Mouse (Mus musculus): Measurements from ENCODE around the gene Svop.
A peak's percentile ranks its signal among the peaks of the same experiment; 100 is the strongest.

Svop gene

DNA sequence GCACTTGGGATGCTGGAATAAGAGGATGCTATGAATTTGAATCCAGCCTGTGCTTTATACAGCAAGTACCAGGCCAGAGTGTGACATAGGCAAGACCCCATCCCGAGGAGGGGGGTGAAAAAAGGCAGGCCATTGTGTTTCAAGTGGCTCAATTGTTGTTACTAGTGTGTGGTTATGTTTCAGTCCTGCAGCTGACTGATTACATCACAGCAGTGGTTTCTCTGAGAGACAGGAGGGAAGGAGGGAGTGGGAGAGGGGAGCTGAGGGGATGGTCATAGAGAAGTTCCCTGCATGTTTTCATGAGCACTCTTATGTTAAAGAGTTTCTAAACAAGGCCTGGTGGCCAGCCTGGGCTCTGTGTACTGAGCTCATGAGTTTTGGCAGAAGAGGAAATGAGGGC, 11.4 kb upstream of the Svop start:
- no peak for DNase-seq

DNA sequence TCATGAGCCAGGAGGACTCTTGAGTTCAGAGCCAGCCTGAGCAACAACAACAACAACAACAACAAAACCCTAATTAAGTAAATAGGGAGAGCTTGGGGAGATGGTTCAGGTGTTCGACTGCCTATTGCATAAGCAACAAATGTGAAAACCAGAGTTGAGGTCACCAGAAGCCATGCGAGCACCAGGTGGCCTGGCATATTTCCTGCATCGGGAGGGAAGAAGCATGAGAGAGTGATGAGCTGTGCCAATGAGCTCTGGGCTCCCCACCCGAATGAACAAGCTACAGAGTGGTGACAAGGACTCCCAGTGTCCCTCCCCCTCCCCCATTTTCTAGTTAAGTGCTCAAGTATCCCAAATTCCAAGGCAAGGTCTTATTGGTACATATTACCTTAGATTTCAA, 10.5 kb upstream of the Svop start:
- no peak for DNase-seq

DNA sequence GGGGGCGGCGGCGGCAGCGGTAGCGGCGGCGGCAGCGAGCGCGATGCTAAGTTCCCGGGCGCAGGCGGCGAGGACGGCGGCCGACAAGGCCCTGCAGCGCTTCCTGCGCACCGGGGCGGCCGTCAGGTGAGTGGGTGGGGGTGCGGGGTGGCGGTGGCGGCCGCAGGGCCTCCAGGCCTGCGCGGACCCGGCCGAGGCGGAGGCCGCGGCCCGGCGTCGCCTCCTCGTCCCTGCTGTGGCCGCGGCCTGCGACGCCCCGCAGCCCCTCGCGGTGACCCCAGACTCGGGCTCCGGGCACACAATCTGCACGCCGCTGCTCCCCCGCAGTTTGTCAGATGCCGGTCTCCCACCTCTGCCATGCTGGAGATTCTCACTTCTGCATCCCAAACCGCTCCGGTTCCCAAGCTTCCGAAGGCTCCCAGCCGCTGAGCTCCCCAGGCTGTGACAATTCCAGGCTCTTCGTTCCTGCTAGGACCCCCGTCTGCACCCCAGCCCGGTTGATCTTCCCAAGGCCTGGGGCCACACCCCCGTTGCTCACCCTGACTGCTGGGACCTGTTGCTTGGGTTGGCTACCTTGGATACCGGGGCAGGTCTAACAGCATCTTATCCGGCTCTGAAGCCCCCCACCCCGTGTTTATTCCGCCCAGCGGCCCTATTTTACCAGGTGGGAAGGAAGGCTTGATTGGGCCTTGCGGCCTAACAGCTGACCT, 9.2 kb upstream of the Svop start:
- DNase-seq = no peak

DNA sequence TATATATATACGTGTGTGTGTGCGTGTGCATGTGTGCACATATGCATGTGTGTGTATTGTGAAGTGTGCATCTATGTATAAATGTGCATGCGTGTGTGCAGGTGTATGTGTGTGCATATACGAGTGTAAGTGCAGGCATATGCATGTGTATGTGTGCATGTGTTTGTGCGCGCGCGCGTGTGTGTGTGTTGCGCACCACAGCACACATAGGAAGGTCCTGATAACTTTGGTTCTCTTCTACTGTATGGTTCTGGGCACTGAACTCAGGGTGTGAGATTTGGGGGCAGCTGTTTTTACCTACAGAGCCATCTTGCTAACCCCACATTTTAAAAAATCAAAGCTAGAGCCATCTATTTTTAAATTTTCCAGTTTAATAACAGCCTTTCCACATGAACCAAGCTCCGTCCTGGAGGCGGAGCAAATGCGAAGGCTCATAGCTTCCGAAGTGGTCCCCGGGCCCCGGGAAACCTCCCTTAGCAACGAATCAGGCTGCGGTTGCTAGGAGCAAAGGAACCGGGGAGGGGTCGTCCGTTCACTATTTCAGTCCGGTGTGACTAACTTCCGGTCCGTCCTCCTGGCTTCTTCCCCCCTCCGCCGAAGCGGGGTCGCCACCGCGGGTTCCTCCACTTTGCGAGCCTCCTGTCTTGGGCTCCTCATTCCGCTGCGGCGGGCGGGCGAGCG, 8.5 kb upstream of the Svop start:
- peak; percentile 96 to 98 for DNase-seq

DNA sequence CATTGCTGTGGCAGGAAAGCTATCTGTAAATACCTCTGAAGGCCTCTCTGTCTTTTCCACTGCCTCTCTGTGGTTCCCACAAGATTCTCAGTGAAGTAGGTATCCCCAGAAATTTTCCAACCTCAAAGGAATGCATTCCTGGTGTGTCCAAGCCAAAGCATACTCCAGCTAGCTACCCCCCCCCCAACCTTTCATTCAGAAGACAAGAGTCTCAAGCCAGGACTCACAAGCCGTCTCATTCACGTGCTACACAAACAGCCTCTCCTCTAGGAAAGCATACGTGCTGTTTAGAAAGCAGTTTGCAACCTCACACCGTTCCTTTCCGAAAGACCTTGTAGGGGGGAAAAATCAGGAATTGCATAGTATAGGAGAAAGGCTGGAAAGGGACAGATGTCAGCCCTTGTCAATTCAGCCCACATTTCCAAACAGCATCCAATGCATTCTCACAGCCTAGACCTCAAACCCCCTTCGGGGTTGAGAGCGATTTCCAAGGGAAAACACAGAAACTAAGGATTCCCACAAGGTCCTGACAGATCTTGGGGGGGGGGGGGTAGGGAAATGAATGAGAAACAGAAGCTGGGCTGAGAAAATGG, 853 bp downstream of the Svop start:
- DNase-seq = peak in 1 of 2 experiments; percentile 29

DNA sequence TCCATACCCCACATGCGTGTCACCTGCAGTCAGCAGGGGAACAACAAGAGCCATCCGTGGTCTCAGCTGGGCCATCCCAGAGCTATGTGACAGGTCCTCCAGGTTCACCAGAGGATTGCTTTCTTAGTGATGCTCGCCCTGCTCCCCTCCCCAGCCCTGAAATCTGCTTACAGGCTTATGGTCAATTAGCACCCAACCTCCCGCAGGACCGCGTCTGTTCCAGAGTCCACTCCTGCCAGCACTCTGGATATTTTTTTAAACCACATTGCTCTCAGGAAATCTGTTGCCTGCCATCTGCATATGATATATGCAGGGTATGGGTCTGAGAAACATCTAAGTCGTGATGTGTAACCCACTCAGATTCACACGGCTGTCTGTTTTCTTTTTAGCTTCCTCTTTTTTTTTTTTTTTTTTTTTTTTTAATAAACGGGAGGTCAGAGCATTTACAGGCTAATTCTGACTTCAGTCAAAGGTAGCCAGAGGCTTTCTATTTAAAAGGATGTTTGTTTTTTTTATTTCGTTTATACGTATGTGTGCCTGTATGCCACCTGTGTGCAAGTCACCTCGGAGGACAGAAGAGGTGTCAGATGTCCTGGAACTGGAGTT, 3.4 kb downstream of the Svop start:
- peak; percentile 60 to 63 for DNase-seq

DNA sequence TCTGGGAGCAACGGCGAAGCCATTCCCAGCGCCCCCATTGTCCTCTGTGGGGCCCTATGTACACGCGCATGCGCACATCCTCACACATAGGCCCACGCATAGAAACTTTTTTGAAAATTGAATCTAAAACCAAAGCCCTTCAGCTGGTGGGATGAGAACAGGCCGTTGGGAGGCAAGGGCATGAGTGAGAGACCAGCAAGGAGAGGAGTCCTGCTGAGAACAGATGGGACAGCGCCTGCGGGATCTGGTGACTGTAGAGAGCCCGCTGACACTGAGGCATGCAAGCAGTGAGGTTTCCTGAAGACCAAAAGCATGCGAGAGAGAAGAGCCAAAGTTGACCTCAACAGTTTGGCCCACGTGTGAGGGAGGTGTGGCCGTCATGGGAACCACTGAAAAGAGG, 5.9 kb downstream of the Svop start:
- DNase-seq = no peak

DNA sequence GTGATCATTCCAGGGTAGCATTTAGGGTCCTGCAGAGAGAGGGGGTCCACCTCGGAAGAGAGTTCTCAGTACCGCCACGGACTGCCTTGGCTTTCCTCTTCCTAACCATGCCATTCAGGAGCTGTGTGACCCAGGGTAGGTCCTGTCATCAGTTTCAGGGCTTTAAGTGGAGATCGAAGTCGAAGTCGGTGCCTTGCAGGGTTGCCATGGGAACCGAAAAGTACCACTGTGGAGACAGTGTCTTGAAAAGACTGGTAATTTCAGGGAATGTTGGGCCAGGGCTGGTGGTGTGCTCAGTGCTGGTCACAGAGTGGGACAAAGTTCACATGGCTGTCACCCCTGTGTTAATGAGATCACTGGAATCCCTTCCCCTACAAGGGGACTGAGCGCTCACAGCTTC, 14.4 kb downstream of the Svop start:
- DNase-seq = no peak

DNA sequence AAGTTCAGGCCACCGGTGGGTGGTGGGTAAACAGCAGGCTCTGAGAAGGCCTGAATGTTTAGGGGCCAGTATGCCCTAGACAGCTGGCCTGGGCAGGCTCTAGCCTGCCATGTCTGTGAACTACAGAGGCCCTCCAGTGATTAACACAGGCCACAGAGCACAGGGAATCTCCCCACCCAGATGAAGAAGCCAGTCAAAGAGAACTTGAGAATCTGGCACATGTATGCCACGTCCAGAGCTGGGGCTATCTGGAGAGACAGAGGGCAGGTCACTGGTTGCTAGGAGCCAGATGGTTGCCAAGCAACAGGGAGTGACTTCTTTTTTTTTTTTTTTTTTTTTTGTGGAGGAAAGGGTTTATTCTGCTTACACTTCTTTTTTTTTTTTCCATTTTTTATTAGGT, 19.1 kb downstream of the Svop start:
- no peak for DNase-seq

DNA sequence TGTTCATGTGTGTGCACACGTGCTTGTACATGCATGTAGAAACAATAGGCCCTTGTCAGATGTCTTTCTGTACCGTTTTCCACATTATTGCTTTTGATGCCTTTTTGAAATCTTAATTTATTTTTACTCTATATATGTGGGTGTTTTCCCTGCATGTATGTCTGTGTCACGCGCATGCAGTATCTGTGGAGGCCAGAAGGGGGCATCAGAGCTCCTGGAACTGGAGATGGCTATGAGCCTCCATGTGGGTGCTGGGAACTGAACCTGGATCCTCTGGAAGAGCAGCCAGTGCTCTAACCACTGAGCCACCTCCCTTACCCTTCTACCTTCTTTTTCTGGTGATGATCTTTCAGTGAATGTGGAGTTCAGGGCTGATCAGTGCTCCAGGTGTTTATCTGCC, 20.5 kb downstream of the Svop start:
- peak in 1 of 2 experiments; percentile 34 for DNase-seq

DNA sequence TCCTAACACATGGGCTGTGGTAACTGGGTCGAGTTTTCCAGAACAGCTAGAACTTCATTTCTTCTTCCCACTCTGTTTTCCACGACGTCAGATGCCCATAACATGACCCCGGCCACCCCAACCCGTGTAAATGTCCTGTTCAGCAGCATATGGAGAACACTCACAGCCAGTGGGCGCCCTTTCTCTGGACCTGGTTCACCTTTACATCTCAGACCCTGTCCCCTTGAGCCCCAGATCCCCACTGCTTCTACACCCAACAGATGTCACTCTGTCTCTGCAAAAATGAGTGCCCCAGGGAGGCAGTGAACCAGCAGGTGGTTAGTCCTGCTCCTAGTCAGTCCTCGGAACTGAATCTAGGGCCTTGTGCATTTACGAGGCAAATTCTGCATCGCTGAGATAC, 23.4 kb downstream of the Svop start:
- no peak for DNase-seq

DNA sequence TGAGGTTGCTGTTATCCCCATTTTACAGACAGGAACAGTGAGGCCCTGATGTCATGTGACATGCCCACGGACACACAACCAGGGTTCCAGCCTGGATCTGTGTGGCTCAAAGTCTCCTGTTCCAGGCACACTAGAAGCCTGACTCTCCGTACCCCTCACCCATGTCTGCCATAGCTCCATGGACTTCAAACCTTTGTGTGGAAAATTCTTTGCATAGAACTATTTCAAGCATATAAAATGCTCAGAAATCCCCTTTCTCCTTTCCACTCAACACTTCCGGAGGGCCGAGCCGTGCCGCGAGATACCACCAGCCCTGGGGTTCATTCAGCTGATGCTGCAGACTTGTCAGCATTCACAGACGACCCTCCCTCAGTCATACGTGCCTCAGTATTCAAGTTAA, 23.8 kb downstream of the Svop start:
- DNase-seq = no peak

DNA sequence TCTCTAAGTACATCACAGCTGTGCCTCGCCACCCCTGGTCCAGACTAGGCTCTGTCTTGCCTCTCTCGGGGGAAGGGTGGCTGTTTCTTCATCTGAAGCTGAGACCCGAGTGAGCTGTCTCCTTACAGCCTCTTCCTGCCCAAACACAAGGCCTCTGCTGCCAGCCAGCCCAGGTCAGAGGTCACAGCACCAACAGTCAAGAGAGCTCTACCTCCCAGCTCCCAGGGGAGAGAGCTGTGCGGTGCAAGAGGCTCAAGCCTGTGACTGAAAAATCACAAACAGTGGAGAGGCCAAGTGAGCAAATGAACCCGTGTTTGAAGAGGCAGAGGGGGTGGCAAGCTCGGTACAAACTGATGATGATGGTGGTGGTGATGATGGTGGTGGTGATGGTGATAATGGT, 24.8 kb downstream of the Svop start:
- no peak for DNase-seq

DNA sequence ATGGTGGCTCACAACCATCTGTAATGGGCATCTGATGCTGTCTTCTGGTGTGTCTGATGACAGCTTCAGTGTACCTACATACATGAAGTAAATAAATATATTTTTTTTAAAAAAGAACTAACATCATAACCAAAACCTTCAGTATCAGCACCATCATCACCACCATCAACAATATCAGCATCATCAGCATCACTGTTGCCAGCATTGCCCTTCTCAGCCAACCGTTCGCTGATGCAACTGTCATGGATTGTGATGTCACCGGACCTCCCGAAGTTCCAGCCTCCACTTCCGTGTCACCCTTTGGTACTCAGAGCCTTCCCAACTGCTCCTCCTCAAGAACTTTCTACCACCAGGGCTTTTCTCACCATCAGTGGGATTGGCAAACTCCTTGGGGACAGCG, 26.2 kb downstream of the Svop start, which contains the start of gene Usp30:
Gene Usp30 (plus strand): TSS at position 301 of the 400 bp plus-strand sequence.
- DNase-seq = no peak

DNA sequence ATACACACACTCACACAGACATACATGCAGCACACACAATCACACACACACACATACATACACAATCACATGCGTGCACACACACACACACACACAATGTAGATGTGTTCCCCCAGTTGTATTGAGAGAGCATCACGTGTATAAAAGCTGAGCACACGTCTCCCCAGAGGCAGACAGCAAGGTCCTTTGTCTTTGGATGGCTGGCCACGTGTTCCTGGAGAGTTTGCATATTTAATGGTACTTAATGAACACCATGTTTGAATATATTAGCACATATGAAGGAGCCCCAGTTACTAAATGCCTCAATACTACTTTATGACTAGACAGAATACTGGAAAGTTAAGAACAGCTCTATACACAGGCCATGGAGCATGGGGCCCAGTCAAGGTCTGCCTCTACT, 27.4 kb downstream of the Svop start:
- no peak for DNase-seq

DNA sequence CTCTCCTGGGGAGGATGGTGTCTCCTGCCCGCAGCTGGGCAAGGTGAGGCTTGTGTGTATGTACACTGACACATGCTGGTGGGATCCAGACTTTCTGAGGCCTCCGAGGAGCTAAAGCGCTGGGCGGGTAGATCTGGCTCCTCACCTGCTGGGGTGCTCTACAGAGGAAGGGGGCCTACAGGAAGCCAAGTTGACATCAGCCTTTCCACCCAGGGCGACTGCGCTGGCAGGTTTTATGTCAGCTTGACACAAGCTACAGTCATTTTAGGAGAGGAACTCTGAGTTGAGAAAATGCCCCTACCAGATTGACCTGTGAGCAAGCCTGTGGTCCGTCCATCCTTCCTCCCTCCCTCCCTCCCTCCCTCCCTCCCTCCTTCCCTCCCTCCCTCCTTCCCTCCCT, 29.7 kb downstream of the Svop start:
- no peak for DNase-seq

DNA sequence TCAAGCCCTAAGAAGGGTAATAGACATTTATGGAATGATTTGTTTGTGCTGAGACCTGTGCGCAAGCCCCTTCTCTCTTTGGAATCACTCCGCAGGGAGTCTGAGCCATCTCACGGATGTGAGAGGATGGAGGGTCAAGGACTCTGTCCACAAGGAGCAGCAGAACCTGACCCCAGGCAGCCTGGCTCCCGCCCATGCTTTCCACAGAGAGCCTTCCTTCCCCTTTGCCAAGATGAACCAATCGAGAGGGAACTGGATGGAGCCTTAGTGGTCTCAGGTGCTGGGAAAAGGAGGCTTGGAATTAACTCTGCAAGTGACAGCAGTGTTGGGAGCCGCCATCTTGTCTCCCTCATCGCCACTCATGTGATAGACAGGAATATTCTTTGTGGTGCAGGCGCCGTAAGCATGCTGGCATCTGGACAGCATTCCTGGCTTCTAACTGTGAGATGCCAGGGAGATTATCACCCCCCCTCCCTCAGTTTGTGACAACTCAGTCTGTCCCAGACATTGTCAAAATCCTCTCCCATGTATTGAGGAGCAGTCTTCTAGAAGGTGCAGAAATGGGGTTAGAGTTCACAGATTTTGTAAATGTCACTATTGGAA, 34.1 kb downstream of the Svop start:
- peak; percentile 42 to 50 for DNase-seq

DNA sequence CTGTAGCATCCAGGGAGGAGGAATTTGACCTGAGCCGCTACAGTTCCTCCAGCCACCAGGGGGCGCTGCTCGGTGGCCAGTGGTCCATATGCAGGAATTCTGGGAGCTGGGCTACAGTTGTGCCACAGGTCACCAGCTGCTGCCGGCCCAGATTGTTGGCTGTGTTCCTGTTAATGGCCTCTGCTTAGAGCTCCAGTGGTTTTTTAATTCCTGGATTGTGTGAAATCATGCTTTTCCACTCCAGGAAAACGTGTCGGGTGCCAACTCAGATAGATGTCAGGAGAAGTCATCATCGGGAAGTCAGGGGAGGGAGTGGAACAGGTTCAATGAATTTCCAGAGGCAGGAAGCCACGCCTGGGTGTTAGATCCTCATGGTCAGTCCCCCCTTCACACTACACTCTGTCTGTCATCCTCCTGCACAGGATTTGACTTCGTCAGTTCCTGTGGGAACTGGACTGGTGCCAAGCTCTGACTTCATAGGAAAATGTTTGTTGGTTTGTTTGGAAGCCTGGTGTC, 39.1 kb downstream of the Svop start:
- DNase-seq = peak; percentile 76 to 82

DNA sequence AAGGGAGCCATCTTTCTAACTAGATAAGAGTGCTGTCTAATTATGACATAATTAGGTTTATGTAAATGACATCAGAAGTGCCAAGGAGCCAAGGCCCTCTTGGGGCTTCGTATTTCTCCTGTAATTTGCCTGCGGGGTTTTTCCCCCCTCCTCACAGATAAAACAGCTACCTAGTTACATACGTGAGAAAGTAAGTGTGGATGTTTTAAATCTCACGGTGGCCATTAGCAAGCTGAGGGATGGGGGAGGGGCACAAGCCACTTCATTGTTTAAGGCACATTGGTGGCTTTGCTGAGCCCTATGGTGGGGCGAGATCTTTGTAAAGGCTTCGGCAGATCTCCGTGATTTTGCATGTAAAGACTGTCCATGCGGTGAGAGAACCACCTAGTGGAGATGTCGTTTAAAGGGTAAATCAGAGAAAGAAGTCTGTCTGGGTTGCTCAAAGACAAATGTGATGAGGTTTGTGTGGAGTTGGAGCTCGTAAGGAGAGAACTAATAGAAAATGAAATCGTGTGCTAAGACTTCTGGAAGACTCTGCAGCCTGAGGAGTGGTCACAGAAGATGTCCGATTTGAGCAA, 42.5 kb downstream of the Svop start:
- DNase-seq = no peak

DNA sequence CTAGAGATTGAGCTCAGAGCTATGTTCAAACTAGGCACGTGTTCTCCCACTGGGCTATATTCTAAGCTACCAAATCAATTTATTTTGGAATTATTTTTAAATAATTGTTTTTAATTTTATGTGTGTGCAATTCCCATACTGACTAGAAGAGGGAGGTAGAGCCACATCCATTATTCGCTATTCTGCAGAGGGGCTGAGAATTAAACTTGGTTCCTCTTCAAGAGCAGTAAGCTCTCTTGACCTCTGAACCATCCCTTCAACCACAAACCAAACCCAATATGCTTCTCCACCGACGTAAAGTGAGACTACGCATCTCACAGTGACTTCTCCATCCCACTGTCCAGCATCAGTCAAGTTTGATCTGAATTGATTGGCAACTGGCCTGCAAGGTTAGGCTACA, 44.2 kb downstream of the Svop start:
- DNase-seq = no peak

DNA sequence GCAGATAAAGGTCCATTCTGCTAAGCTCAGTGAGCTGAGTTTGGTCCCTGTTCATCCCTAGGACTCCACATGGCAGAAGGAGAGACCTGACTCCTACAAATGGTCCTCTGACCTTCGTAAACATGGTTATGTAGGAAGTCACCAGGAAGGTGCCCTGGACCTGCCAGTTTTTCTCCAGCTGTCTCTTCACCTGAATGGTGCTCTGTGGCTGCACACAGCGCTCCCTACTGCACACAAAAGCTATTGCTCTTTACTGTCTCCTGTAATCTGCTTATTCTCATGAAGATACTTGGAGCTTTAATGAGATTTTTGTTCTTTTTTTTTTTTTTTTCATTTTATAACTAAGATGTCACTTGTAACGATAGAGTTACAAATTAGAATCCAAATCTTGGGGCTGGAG, 44.8 kb downstream of the Svop start:
- peak; percentile 44 to 59 for DNase-seq

DNA sequence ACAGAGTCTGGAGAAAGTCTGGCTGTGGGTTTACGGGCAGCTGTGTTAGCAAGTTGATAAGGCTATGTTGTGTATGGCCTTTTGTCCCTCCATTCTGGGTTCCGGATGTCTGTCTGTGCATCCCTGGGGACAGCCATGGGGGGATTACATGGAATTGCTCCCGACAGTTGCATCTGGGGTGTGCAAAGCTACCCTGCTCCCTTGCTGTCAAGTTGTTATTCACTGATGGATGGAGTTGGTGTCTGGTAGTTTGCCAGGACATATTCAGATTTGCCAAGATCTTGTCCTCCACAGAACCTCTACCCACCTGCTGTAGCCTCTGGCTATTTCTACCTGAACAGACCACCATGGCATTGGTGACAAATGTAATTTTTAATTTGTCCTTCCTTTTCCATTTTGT, 45.2 kb downstream of the Svop start:
- peak; percentile 60 to 64 for DNase-seq

DNA sequence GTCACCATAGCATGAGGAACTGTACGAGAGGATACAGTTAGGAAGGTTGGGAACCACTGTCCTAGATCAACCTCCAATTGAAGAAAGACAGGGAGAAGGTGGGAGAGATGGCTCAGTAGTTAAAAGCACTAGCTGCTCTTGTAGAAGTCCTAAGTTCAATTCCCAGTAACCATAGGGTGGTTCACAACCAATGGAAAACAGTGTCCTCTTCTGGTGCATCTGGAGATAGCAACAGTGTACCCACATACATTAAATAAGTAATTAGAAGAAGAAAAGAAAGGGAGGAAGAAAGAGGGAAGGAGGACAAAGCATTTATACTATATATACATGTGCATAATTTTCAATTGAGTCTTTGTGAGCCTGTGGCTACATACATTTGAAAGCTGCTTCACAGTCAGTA, 46.2 kb downstream of the Svop start:
- DNase-seq = no peak

Measured in cerebellum, postnatal 14 days (tissue).